Mouse (Mus musculus) limb, embryonic 14.5 days (tissue): ENCODE results near the gene Olfr203. TPM values are rescaled to one million over a fixed set of nuclear protein-coding genes. Genes with fewer than 3 reads are reported as not detected.
"Not testable (repeated sequence)": the region's sequence is repeated elsewhere in the genome, so short reads cannot be mapped to it uniquely, and the experiment has no call there.

Experiments used
- ATAC-seq: fragments of 200-750 bp; cut with Nextera tagmentation; 2 replicates; pipeline ENCODE4 v1.8.0; 2017; ENCODE audit warnings: low read depth, moderate number of reproducible peaks, moderate TSS enrichment; ENCODE audit not compliant: low FRiP score
- DNase-seq: peaks from one replicate; pipeline ENCODE4 v3.0.0-alpha.2; 2015; ENCODE audit warnings: low spot score
- H3K27ac ChIP-seq: fragments of 300-500 bp; sonication (generic); replicated peaks from 2 replicates; pipeline ENCODE4 v1.5.1; 2014; ENCODE audit warnings: low read depth, mild to moderate bottlenecking, low read length, moderate library complexity, mixed read lengths
- H3K27me3 ChIP-seq: fragments of 300-500 bp; sonication (generic); 2 replicates; pipeline ENCODE4 v1.6.1; 2014; ENCODE audit warnings: low read length, mixed read lengths; ENCODE audit not compliant: control insufficient read depth, insufficient read depth
- H3K36me3 ChIP-seq: fragments of 300-500 bp; sonication (generic); 2 replicates; pipeline ENCODE4 v1.6.1; 2014; ENCODE audit warnings: mild to moderate bottlenecking, low read length, moderate library complexity, mixed read lengths; ENCODE audit not compliant: control insufficient read depth, insufficient read depth
- H3K4me1 ChIP-seq: fragments of 300-500 bp; sonication (generic); 2 replicates; pipeline ENCODE4 v1.6.1; 2014; ENCODE audit warnings: antibody characterized with exemption, low read length, mixed read lengths; ENCODE audit not compliant: control insufficient read depth, insufficient read depth
- H3K4me2 ChIP-seq: fragments of 300-500 bp; sonication (generic); replicated peaks from 2 replicates; pipeline ENCODE4 v1.6.1; 2014; ENCODE audit warnings: low read depth, mild to moderate bottlenecking, low read length, moderate library complexity; ENCODE audit not compliant: severe bottlenecking
- H3K4me3 ChIP-seq: fragments of 300-500 bp; sonication (generic); replicated peaks from 2 replicates; pipeline ENCODE4 v1.5.1; 2014; ENCODE audit warnings: low read length
- H3K9ac ChIP-seq: fragments of 300-500 bp; sonication (generic); 2 replicates; pipeline ENCODE4 v1.6.1; 2014; ENCODE audit warnings: mild to moderate bottlenecking, low read depth, low read length, moderate library complexity; ENCODE audit not compliant: severe bottlenecking
- H3K9me3 ChIP-seq: fragments of 300-500 bp; sonication (generic); 2 replicates; pipeline ENCODE4 v1.6.1; 2016; ENCODE audit warnings: low read length; ENCODE audit not compliant: control insufficient read depth
- POLR2A ChIP-seq: fragments of 200-500 bp; IDR thresholded peaks from 2 replicates; pipeline ENCODE4 v1.8.0; 2012; ENCODE audit warnings: inconsistent platforms, mild to moderate bottlenecking, moderate library complexity, borderline replicate concordance; ENCODE audit not compliant: insufficient read depth, insufficient read length; ENCODE audit errors: extremely low read depth
- WGBS: fragments of 180-500 bp; shearing (Covaris S2); extraction: QIAGEN DNeasy Blood & Tissue Kit; methylation state at CpG from one replicate; pipeline ENCODE4 v1.1.7; 2014; 5-methylcytosine and 5-hydroxymethylcytosine counted together
- polyA plus RNA-seq, 2 experiments: library from polyadenylated mRNA; depleted of rRNA in 1 of 2; stranded (reverse) in 1 of 2; unstranded in 1 of 2; fragments of >200 nt; fragmentation: Nextera tagmentation in 1 of 2; extraction: Ambion mirVana in 1 of 2; gene quantifications; 2 replicates each; pipeline versions ENCODE4 v1.2.1 to v1.2.3; 2012 to 2014

Gene Olfr203
- polyA plus RNA-seq (2012; rRNA removed), result not detected in 2 replicates
- not detected in 2 replicates for polyA plus RNA-seq (2014; fragmentation: Nextera tagmentation; extraction: Ambion mirVana)

DNA sequence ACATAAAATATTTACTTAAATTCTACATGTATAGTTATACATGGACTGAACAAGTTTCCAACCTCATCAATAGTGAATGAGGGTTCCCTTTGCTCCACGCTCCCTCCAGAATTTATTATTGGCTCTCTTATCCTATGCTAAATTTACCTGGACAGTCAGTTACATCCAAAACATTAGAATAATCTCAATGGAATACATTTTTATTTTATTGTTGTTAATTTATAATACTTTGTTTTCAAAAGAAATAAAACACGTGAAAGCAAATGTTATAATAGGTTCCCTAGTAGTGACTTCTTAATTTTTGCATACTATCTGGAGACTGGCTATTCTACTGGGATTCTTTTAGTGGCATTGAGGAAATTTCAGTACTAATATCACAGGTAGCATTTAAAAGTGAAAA lies at the start of gene Olfr203:
Gene Olfr203 (plus strand): TSS at position 301 of the 400 bp plus-strand sequence.
- no peak within 1 kb of the TSS for H3K27ac ChIP-seq
- H3K4me1 ChIP-seq, result no peaks in the 10 kb centered on the region
- H3K9me3 ChIP-seq, result no peaks in the 10 kb centered on the region
- H3K27me3 ChIP-seq, result no peaks in the 10 kb centered on the region
- no peak within 1 kb of the TSS for H3K9ac ChIP-seq
- 81% methylated on average over 2 of the region's 2 CpGs for WGBS
- H3K4me2 ChIP-seq, result no peak within 1 kb of the TSS
- ATAC-seq (no peak), DNase-seq (no peak)
- no peaks in the 10 kb centered on the region for H3K36me3 ChIP-seq
- no peak for TF ChIP-seq POLR2A
- no peak within 1 kb of the TSS for H3K4me3 ChIP-seq

- DNase-seq, result no peak
- H3K27me3 ChIP-seq, result no peaks in the 10 kb centered on the region
- no peak overlapping the region for H3K4me3 ChIP-seq
- H3K9me3 ChIP-seq, result no peaks in the 10 kb centered on the region
- no peak overlapping the region for H3K27ac ChIP-seq
- no peak for TF ChIP-seq POLR2A
- 86% methylated on average over 17 of the region's 17 CpGs for WGBS
- no peak for ATAC-seq
- H3K4me1 ChIP-seq, result no peaks in the 10 kb centered on the region
- no peak overlapping the region for H3K9ac ChIP-seq
- no peak overlapping the region for H3K4me2 ChIP-seq
- H3K36me3 ChIP-seq, result no peaks in the 10 kb centered on the region
Observed at GRCm38 (mm10) chr16:59249684-59250083, 49.0 kb upstream of the Olfr203 start.

DNA sequence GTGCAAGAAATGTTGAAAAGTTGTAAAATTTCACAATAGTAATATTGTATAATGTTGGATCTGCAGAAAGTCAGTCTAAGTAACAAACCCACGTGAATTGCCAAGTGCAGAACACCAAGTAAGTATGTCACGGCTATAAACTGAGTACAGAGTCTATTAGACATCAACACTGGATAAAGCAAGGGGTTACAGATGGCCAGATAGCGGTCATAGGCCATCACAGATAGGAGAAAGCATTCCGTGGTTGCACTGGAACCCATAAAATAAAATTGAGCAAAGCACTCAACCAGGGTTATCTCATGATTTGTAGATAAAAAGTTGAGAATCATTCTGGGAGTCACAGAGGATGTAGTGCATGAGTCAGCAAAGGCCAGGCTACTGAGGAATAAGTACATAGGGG lies 29.6 kb upstream of the Olfr203 start:
- H3K9me3 ChIP-seq, H3K4me1 ChIP-seq, H3K27me3 ChIP-seq, ATAC-seq, H3K27ac ChIP-seq, H3K36me3 ChIP-seq, H3K4me3 ChIP-seq, H3K4me2 ChIP-seq, DNase-seq, H3K9ac ChIP-seq: not testable (repeated sequence)
- WGBS, result 74% methylated on average over 4 of the region's 4 CpGs

- not testable (repeated sequence) for H3K27me3 ChIP-seq, H3K9ac ChIP-seq, H3K27ac ChIP-seq, DNase-seq, ATAC-seq, H3K4me3 ChIP-seq, H3K36me3 ChIP-seq, H3K4me1 ChIP-seq, H3K9me3 ChIP-seq, H3K4me2 ChIP-seq
- 85% methylated on average over 4 of the region's 4 CpGs for whole genome bisulfite sequencing
Observed at GRCm38 (mm10) chr16:59272532-59272931, 26.1 kb upstream of the Olfr203 start, which contains the start of gene Olfr201. TSS of gene Olfr201 (minus strand) at chr16:59272632.

- no peak for TF ChIP-seq POLR2A
- Histone ChIP-seq H3K4me1 (no peaks in the 10 kb centered on the region), H3K36me3 (no peaks in the 10 kb centered on the region), H3K9me3 (no peaks in the 10 kb centered on the region), H3K4me3 (no peak overlapping the region), H3K4me2 (no peak overlapping the region), H3K27ac (no peak overlapping the region), H3K27me3 (no peaks in the 10 kb centered on the region), H3K9ac (no peak overlapping the region)
- ATAC-seq (no peak), DNase-seq (no peak)
- WGBS, result 74% methylated on average over 3 of the region's 3 CpGs
Observed at GRCm38 (mm10) chr16:59280542-59280941, 18.1 kb upstream of the Olfr203 start.

GRCm38 (mm10) chr16:59283476-59283875 lies 15.2 kb upstream of the Olfr203 start:
- TF ChIP-seq POLR2A, result no peak

More at GRCm38 (mm10) chr16:59283476-59283875, 15.2 kb upstream of the Olfr203 start:
- no peaks in the 10 kb centered on the region for H3K27me3 ChIP-seq
- no peak overlapping the region for H3K4me3 ChIP-seq
- H3K4me1 ChIP-seq, result no peaks in the 10 kb centered on the region
- WGBS, result 53% methylated on average over 1 of the region's 1 CpGs
- DNase-seq (no peak), ATAC-seq (no peak)
- no peaks in the 10 kb centered on the region for H3K9me3 ChIP-seq
- no peak overlapping the region for H3K9ac ChIP-seq
- no peaks in the 10 kb centered on the region for H3K36me3 ChIP-seq
- no peak overlapping the region for H3K27ac ChIP-seq
- no peak overlapping the region for H3K4me2 ChIP-seq
